Mouse (Mus musculus): Measurements from ENCODE around the gene Gm21788.
"Not testable (repeated sequence)": the region's sequence is repeated elsewhere in the genome, so short reads cannot be mapped to it uniquely, and the experiment has no call there.

The Gm21788 gene

DNA sequence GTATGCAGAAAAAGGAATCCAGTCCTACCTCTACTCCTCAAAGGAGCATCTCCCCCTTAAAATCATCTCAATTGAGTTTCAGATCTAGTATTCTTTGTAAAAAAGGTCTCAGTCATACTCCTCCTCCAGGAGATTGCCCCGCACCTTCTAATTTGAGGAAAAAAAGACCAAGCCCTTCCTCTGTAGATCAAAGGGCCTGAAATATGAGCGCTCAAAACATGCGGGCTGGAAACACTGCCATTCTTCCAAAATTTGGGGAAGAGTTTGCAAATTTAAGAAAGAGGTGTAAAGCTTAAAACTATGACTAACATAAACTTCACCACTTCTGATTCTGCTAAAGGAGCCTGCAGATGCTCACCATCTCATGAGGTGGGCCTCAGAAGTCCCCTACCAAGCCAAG is at the start of gene Gm21788:
TSS of gene Gm21788 (plus strand) at position 301 of the 400 bp plus-strand sequence.
- not testable (repeated sequence) for DNase-seq (ENCODE audit: low spot score in 2 of 2)
